Mouse (Mus musculus) ES-E14 (cell line): ENCODE measurements around the gene Txnrd1. TPM values are rescaled to one million over a fixed set of nuclear protein-coding genes. Genes with fewer than 3 reads are reported as not detected.

ENCODE experiments used
- DNase-seq: peaks from one replicate; pipeline ENCODE4 v3.0.0-alpha.2; 2013; ENCODE audit warnings: low read depth, low spot score
- H3K27ac ChIP-seq: 2 replicates; pipeline ENCODE4 v1.5.1; 2012; ENCODE audit warnings: low read depth, mild to moderate bottlenecking, low read length, moderate library complexity, mixed read lengths; ENCODE audit not compliant: poor library complexity, insufficient read depth, severe bottlenecking
- H3K36me3 ChIP-seq: 2 replicates; pipeline ENCODE4 v1.6.1; 2012; ENCODE audit warnings: mild to moderate bottlenecking, low read length, moderate library complexity, mixed read lengths; ENCODE audit not compliant: control insufficient read depth, poor library complexity, insufficient read depth, severe bottlenecking
- H3K4me1 ChIP-seq, 2 experiments: fragments of 150-350 bp in 1 of 2; sonication (generic) in 1 of 2; 2 replicates each; pipeline ENCODE4 v1.6.1; 2012; ENCODE audit warnings: low read length in 2 of 2, mild to moderate bottlenecking in 1 of 2, mixed read lengths in 1 of 2; ENCODE audit not compliant: control insufficient read depth in 2 of 2, insufficient read depth in 2 of 2, poor library complexity in 1 of 2
- H3K4me3 ChIP-seq, 2 experiments: fragments of 150-350 bp in 1 of 2; sonication (generic) in 1 of 2; 2 replicates each; pipeline ENCODE4 v1.5.1; 2012; ENCODE audit warnings: low read length in 2 of 2, low read depth in 1 of 2, mild to moderate bottlenecking in 1 of 2, mixed read lengths in 1 of 2; ENCODE audit not compliant: insufficient read depth in 1 of 2, poor library complexity in 1 of 2, severe bottlenecking in 1 of 2
- H3K9ac ChIP-seq: 2 replicates; pipeline ENCODE4 v1.6.1; 2012; ENCODE audit warnings: low read depth, mild to moderate bottlenecking, low read length, mixed read lengths; ENCODE audit not compliant: poor library complexity, insufficient read depth, severe bottlenecking
- H3K9me3 ChIP-seq: fragments of 150-350 bp; sonication (generic); 2 replicates; pipeline ENCODE4 v1.6.1; 2012; ENCODE audit warnings: low read depth, mild to moderate bottlenecking, low read length; ENCODE audit not compliant: control insufficient read depth, insufficient read depth
- CHD2 ChIP-seq: IDR thresholded peaks from 2 replicates; pipeline ENCODE4 v1.6.1; 2014; ENCODE audit warnings: mild to moderate bottlenecking, low read depth, low read length, inconsistent platforms
- HCFC1 ChIP-seq: IDR thresholded peaks from 2 replicates; pipeline ENCODE4 v1.6.1; 2012; ENCODE audit warnings: low read length, inconsistent platforms, borderline replicate concordance; ENCODE audit not compliant: insufficient read depth
- MAFK ChIP-seq: IDR thresholded peaks from 2 replicates; pipeline ENCODE4 v1.6.1; 2014; ENCODE audit warnings: mild to moderate bottlenecking, low read depth, low read length, inconsistent platforms; ENCODE audit not compliant: insufficient read depth
- ZC3H11A ChIP-seq: IDR thresholded peaks from 2 replicates; pipeline ENCODE4 v1.6.1; 2012; ENCODE audit warnings: low read depth, mild to moderate bottlenecking, inconsistent platforms, low read length, borderline replicate concordance
- ZNF384 ChIP-seq: IDR thresholded peaks from 2 replicates; pipeline ENCODE4 v1.6.1; 2012; ENCODE audit warnings: low read depth, low read length, inconsistent platforms
- in situ Hi-C, 2 experiments: fragments of 600-800 bp; cut with MboI; formaldehyde crosslinking; loops; one replicate each; pipeline ENCODE4 v1.15.1; 2025; ENCODE audit warnings: low sequenced_read_pairs in 2 of 2, inconsistent platforms in 1 of 2; ENCODE audit not compliant: unreplicated experiment in 2 of 2
- total RNA-seq: library from RNA; depleted of rRNA; stranded (reverse); fragments of 300-350 nt; gene quantifications from 2 replicates; pipeline ENCODE4 v1.2.3, GENCODE M21; 2012

The Txnrd1 gene
- total RNA-seq, 1 experiment = 167 TPM

DNA sequence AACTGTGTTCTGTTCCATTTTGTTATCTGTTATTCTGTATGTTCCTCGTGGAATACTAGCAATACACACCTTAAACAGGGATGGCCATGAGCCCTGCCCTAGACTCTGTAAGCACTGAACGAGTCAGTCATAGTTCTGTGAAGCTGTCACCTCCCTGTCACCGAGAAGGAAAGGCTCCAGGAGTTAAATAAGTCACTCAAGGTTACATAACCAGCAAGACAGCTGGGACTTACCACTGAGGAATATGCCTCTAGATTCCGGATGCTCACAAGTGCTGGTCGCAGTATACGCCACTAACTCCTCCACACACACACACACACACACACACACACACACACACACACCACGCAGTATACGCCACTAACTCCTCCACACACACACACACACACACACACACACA is 11.0 kb downstream of the Txnrd1 start:
- no peak overlapping the region for H3K27ac ChIP-seq
- H3K9ac ChIP-seq = no peak overlapping the region
- in situ Hi-C loops = no loop called here
- H3K4me3 ChIP-seq = no peak overlapping the region
- TF ChIP-seq CHD2 = no peak
- peaks cover 4 to 12% of the 10 kb centered on the region in 2 experiments; a peak in 3 of 4 replicates for H3K4me1 ChIP-seq
- H3K36me3 ChIP-seq = no peaks in the 10 kb centered on the region
- DNase-seq = no peak
- no peaks in the 10 kb centered on the region for H3K9me3 ChIP-seq

DNA sequence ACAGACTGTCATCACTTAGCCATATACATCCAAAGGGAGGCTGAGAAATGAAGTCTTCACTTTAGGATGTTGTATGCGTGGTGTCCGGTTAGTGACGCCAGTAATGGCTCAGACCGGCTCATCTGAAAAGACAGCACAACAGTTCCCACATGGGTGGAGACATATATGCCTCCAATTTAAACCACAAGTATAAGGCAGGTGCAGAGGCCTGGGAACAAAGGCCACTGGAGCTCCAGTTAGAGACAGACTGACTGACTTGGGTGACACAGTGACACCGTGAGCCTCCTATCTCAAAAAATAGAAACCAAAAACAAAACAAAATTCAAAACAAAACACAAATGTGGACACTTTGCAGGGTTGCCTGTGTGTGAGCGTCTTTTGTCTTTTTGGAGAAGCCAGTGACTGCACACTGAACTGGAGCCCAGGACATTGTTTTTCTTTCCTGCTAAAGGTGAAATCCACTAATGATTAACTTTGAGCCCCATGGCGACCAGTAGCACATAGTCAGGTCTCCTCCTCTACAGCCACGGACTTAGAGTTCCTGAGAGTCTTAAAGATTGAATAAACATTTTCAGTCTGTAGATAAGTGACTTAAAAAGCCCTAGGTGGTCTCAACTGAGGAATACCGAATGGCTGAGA is 14.2 kb downstream of the Txnrd1 start:
- in situ Hi-C loops = no loop called here
- no peaks in the 10 kb centered on the region for H3K36me3 ChIP-seq
- peaks cover 4 to 10% of the 10 kb centered on the region in 2 experiments; a peak in 3 of 4 replicates for H3K4me1 ChIP-seq
- H3K4me3 ChIP-seq = no peak overlapping the region
- no peak for TF ChIP-seq HCFC1
- TF ChIP-seq ZNF384 = no peak
- TF ChIP-seq ZC3H11A = no peak
- TF ChIP-seq CHD2 = no peak
- no peak for TF ChIP-seq MAFK
- no peaks in the 10 kb centered on the region for H3K9me3 ChIP-seq
- DNase-seq = no peak
- no peak overlapping the region for H3K9ac ChIP-seq
- H3K27ac ChIP-seq = no peak overlapping the region

DNA sequence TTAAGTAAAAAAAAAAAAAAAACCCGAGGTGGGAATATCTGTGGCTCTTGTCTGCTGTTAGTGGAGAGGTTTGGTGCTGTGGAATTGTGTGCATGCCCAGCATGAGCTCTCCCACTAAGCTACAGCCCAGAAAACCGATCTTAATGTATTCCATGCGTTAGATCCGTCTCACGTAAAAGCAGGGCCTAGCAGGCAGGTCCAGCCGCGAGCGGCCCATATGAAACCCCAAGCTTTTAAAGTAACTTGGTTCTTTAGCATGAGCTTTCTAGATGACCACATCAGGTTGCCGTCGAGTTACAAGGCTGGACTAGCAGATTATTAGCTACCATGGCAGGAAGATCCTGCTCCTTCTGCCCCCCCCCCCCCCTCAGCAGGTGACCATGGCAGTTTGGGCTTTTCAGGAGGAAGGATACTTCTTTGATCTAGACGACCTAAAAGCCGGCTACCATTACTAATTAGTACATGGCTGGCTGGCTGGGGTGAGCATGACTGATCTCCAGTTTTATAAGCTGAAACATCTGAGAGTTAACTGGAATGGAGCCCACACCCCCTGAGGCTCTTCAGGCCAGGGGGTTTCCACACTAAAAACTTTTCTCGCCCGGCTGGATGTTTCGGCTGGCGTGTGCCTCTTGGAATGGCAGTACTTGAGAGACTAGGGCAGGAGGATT is 16.1 kb downstream of the Txnrd1 start:
- Histone ChIP-seq H3K9ac (no peak overlapping the region), H3K4me3 (no peak overlapping the region), H3K27ac (no peak overlapping the region), H3K9me3 (no peaks in the 10 kb centered on the region), H3K36me3 (no peaks in the 10 kb centered on the region), H3K4me1 (peaks cover 0 to 1% of the 10 kb centered on the region in 2 experiments; a peak in 1 of 4 replicates)
- DNase-seq = no peak
- TF ChIP-seq MAFK (no peak), ZC3H11A (no peak), ZNF384 (no peak), CHD2 (no peak), HCFC1 (no peak)
- in situ Hi-C loops = no loop called here

- H3K9me3 ChIP-seq = no peaks in the 10 kb centered on the region
Observed at GRCm38 (mm10) chr10:82850354-82850752, 16.6 kb downstream of the Txnrd1 start.

More at GRCm38 (mm10) chr10:82850354-82850752, 16.6 kb downstream of the Txnrd1 start:
- Histone ChIP-seq H3K4me3 (no peak overlapping the region), H3K4me1 (no peaks in the 10 kb centered on the region; a peak in 1 of 4 replicates), H3K27ac (no peak overlapping the region), H3K9ac (no peak overlapping the region), H3K36me3 (no peaks in the 10 kb centered on the region)
- DNase-seq = no peak
- TF ChIP-seq ZNF384 (no peak), ZC3H11A (no peak), CHD2 (no peak), HCFC1 (no peak), MAFK (no peak)
- in situ Hi-C loops = no loop called here
